In genomic region chrX:161370927-161371326, GRCm38 (mm10) we compare ENCODE assay signal across 9 mouse cellular contexts.
DNase-seq lines count a peak whose midpoint lies in the region; ATAC-seq and TF ChIP-seq lines count a peak whose summit lies in the region.
"Had no signal": no experiment of that assay in that cellular context is flagged by ENCODE, and none has a peak within 500 bp of the region (broad histone marks: within the 10 kb centered on the region; RNA-seq: fewer than 3 reads in every experiment).

No protein-coding gene starts in this region.

- TF ChIP-seq CTCF in forebrain, postnatal 0 days (IDR thresholded peaks at IDR 0.05; ENCODE audit: low read depth), result peak; percentile 44
- peak; percentile 52 for TF ChIP-seq CTCF in liver, embryonic 14.5 days (IDR thresholded peaks at IDR 0.05; ENCODE audit: low read depth)
- peak; percentile 33 for TF ChIP-seq CTCF in Patski (IDR thresholded peaks at IDR 0.05)

- in situ Hi-C loops in Patski (cut with MboI; ENCODE audit: low pct_unique_long_range_greater_than_20kb), result no loop called here

- no peaks in the 10 kb centered on the region for H3K4me1 ChIP-seq in forebrain, postnatal 0 days (ENCODE audit: insufficient read depth)
- H3K4me1 ChIP-seq in forebrain, embryonic 12.5 days, result no peaks in the 10 kb centered on the region
- no peaks in the 10 kb centered on the region for H3K4me1 ChIP-seq in liver, embryonic 14.5 days (replicated peaks; ENCODE audit: control insufficient read depth in 2 of 2, insufficient read depth in 2 of 2, low read length in 1 of 2)

- CTCF ChIA-PET in Patski (lab: Charles Lee), result no interaction called here

- H3K4me3 ChIP-seq in forebrain, postnatal 0 days (ENCODE audit: low read depth, low read length), result no peak overlapping the region
- no peak overlapping the region for H3K4me3 ChIP-seq in forebrain, embryonic 12.5 days (replicated peaks)
- no peak overlapping the region for H3K4me3 ChIP-seq in liver, embryonic 14.5 days (ENCODE audit: insufficient read depth in 1 of 2, low read depth in 2 of 2, low read length in 2 of 2)

- H3K27ac ChIP-seq in forebrain, postnatal 0 days (ENCODE audit: low read depth, low read length), result no peak overlapping the region
- no peak overlapping the region for H3K27ac ChIP-seq in forebrain, embryonic 12.5 days
- no peak overlapping the region for H3K27ac ChIP-seq in liver, embryonic 14.5 days

- POLR2A ChIA-PET in Patski (lab: Charles Lee), result no interaction called here

- H3K9ac ChIP-seq in forebrain, postnatal 0 days, result no peak overlapping the region
- no peak overlapping the region for H3K9ac ChIP-seq in forebrain, embryonic 12.5 days
- H3K9ac ChIP-seq in liver, embryonic 14.5 days (replicated peaks), result no peak overlapping the region

- ATAC-seq in forebrain, postnatal 0 days, result no peak
- no peak for ATAC-seq in forebrain, embryonic 12.5 days (ENCODE audit: low FRiP score)
- ATAC-seq in liver, embryonic 14.5 days (ENCODE audit: insufficient read depth), result no peak
- ATAC-seq in Patski, result no peak

- H3K9me3 ChIP-seq in forebrain, postnatal 0 days (ENCODE audit: low read length), result no peaks in the 10 kb centered on the region
- H3K9me3 ChIP-seq in forebrain, embryonic 12.5 days, result no peaks in the 10 kb centered on the region
- no peaks in the 10 kb centered on the region for H3K9me3 ChIP-seq in liver, embryonic 14.5 days (ENCODE audit: control insufficient read depth, low read length)

- no peak for TF ChIP-seq EP300 in liver, embryonic 14.5 days (IDR thresholded peaks at IDR 0.05; ENCODE audit: low read depth)

- intact Hi-C loops in heart, postnatal 36 days (cut with DNase I), result no loop called here

- H3K4me2 ChIP-seq in forebrain, postnatal 0 days (ENCODE audit: low read depth), result no peak overlapping the region
- H3K4me2 ChIP-seq in forebrain, embryonic 12.5 days, result no peak overlapping the region
- H3K4me2 ChIP-seq in liver, embryonic 14.5 days (ENCODE audit: low read depth), result no peak overlapping the region

- DNase-seq in forebrain, postnatal 0 days, result peak; percentile 30
- no peak for DNase-seq in liver, embryonic 14.5 days (ENCODE audit: low read depth in 3 of 3, low spot score in 3 of 3)
- DNase-seq in liver (no peak), Patski (ENCODE audit: low read depth, low spot score) (no peak)
- peak; percentile 16 for DNase-seq in mesoderm, embryonic 11.5 days (ENCODE audit: low read depth, low spot score)
- no peak for DNase-seq in thymus, adult 18-20 months
- no peak for DNase-seq in heart, postnatal 36 days
- DNase-seq: gastrocnemius, postnatal 25 days had no signal

- no peaks in the 10 kb centered on the region for H3K36me3 ChIP-seq in forebrain, postnatal 0 days (ENCODE audit: insufficient read depth)
- H3K36me3 ChIP-seq in forebrain, embryonic 12.5 days (replicated peaks), result no peaks in the 10 kb centered on the region
- H3K36me3 ChIP-seq in liver, embryonic 14.5 days (replicated peaks; ENCODE audit: control insufficient read depth, insufficient read depth, low read depth), result no peaks in the 10 kb centered on the region

- no peaks in the 10 kb centered on the region for H3K27me3 ChIP-seq in forebrain, postnatal 0 days (ENCODE audit: insufficient read depth, low read length)
- peaks cover 20% of the 10 kb centered on the region for H3K27me3 ChIP-seq in forebrain, embryonic 12.5 days
- no peaks in the 10 kb centered on the region; the same call in 1 of the 2 replicates for H3K27me3 ChIP-seq in liver, embryonic 14.5 days (ENCODE audit: control insufficient read depth, insufficient read depth, low read length)
- H3K27me3 ChIP-seq in Patski, result peaks cover 19% of the 10 kb centered on the region

- 50% methylated on average over 11 of the region's 11 CpGs for WGBS in forebrain, postnatal 0 days
- WGBS in forebrain, embryonic 12.5 days, result 45% methylated on average over 11 of the region's 11 CpGs
- 23% methylated on average over 11 of the region's 11 CpGs for WGBS in liver, embryonic 14.5 days (ENCODE audit: insufficient replicate concordance)

Comparison
In these comparisons a context has a peak if more than half of its experiments do, and no peak if none do; other contexts are left out.
1. DNase-seq: peak in forebrain, postnatal 0 days (single experiment) and mesoderm, embryonic 11.5 days (single experiment); none in liver, embryonic 14.5 days (0 of 3), liver (single experiment), Patski (single experiment), thymus, adult 18-20 months (0 of 2) and heart, postnatal 36 days (0 of 2).
2. Peak in every context shown above with its lines, with median percentiles within 50 percentile points of each other: CTCF ChIP-seq.